Mouse (Mus musculus) lung, adult 2 months (tissue): ENCODE results near the gene Zfp217.

ENCODE experiments used
- CTCF ChIP-seq: fragments of 200-500 bp; IDR thresholded peaks from 2 replicates; pipeline ENCODE4 v1.5.1; 2011; ENCODE audit warnings: mild to moderate bottlenecking, low read length, control low read depth; ENCODE audit not compliant: insufficient read depth
- POLR2A ChIP-seq: fragments of 200-500 bp; IDR thresholded peaks from 2 replicates; pipeline ENCODE4 v1.6.1; 2011; ENCODE audit warnings: low read depth, mild to moderate bottlenecking, control low read depth, low read length, borderline replicate concordance; ENCODE audit errors: extremely low read depth

- TF ChIP-seq POLR2A (no peak), CTCF (no peak)
Measured at GRCm38 (mm10) chr2:170107791-170108190, 40.1 kb downstream of the Zfp217 start.
